Mouse (Mus musculus): ENCODE data around the gene Atp11b. TPM values are rescaled to one million over a fixed set of nuclear protein-coding genes. Genes with fewer than 3 reads are reported as not detected.

The Atp11b gene
- 11.0 TPM for polyA plus RNA-seq (2015; fragmentation: Illumina TruSeq; extraction: RNeasy Lipid Tissue Mini Kit (QIAGEN cat#74804); ENCODE audit: insufficient read depth, low read depth, low replicate concordance)

GRCm38 (mm10) chr3:35753825-35754767, at the start of gene Atp11b:
Gene Atp11b, plus strand, starts transcription at chr3:35754106.

Other genes with a start within 250 kb of the Atp11b start
- 6.2 TPM for gene Dcun1d1, start 183.3 kb downstream of the Atp11b start, polyA plus RNA-seq (2015; fragmentation: Illumina TruSeq; extraction: RNeasy Lipid Tissue Mini Kit (QIAGEN cat#74804); ENCODE audit: insufficient read depth, low read depth, low replicate concordance)
- gene Mccc1, start 246.6 kb downstream of the Atp11b start, polyA plus RNA-seq (2015; fragmentation: Illumina TruSeq; extraction: RNeasy Lipid Tissue Mini Kit (QIAGEN cat#74804); ENCODE audit: insufficient read depth, low read depth, low replicate concordance): 13.6 TPM

Data from pancreas, adult 10 weeks (tissue).